Mouse (Mus musculus) bone marrow macrophage, adult 2 months (primary cell): ENCODE results near the gene Frmd8.

ENCODE experiments used
- CTCF ChIP-seq: IDR thresholded peaks from 2 replicates; pipeline ENCODE4 v1.5.1; 2012; ENCODE audit warnings: low read depth, mild to moderate bottlenecking, low read length, moderate library complexity
- POLR2A ChIP-seq: IDR thresholded peaks from 2 replicates; pipeline ENCODE4 v1.6.1; 2012; ENCODE audit warnings: mild to moderate bottlenecking, low read depth, low read length, borderline replicate concordance

- no peak for TF ChIP-seq CTCF
- TF ChIP-seq POLR2A: no peak
Measured at GRCm38 (mm10) chr19:5829958-5830615, 45.0 kb downstream of the Frmd8 start.
